Mouse (Mus musculus) megakaryocyte-erythroid progenitor cell, adult 5-6 weeks (primary cell): ENCODE results near the gene Mtcp1. TPM values are rescaled to one million over a fixed set of nuclear protein-coding genes. Genes with fewer than 3 reads are reported as not detected.

Experiments used
- ATAC-seq: replicated peaks from 2 replicates; pipeline ENCODE4 v1.8.0; 2016; ENCODE audit warnings: mild to moderate bottlenecking, inconsistent platforms; ENCODE audit not compliant: severe bottlenecking, poor library complexity, low FRiP score, low TSS enrichment
- total RNA-seq, 2 experiments: library from RNA; stranded (forward) in 1 of 2; stranded (reverse) in 1 of 2; fragments of 200-1000, 215-1000 nt in 1 of 2; fragments of >200 nt in 1 of 2; fragmentation: Nextera tagmentation in 1 of 2; gene quantifications; 2 replicates each; pipeline ENCODE4 v1.2.3; 2014 to 2017

The Mtcp1 gene
- total RNA-seq (2014; fragmentation: Nextera tagmentation) (6.2 and 16.3 TPM in 2 replicates), total RNA-seq (2017) (7.4 and 14.3 TPM in 2 replicates)

GRCm38 (mm10) chrX:75415936-75416785 is at the start of gene Mtcp1, which contains the start of the genes Cmc4 and Brcc3:
TSS of gene Mtcp1 (minus strand) at chrX:75416588.
TSS of gene Cmc4 (minus strand) at chrX:75416584.
TSS of gene Brcc3 (plus strand) at chrX:75416628.
- peak; percentile 100 for ATAC-seq

GRCm38 (mm10) chrX:75454597-75454996 is 38.2 kb upstream of the Mtcp1 start:
- ATAC-seq = no peak

GRCm38 (mm10) chrX:75409711-75410110 is 6.7 kb downstream of the Mtcp1 start:
- no peak for ATAC-seq

- no peak for ATAC-seq
Observed at GRCm38 (mm10) chrX:75403350-75403749, 13.0 kb downstream of the Mtcp1 start.

GRCm38 (mm10) chrX:75402668-75403067 is 13.7 kb downstream of the Mtcp1 start:
- peak; percentile 86 for ATAC-seq

DNA sequence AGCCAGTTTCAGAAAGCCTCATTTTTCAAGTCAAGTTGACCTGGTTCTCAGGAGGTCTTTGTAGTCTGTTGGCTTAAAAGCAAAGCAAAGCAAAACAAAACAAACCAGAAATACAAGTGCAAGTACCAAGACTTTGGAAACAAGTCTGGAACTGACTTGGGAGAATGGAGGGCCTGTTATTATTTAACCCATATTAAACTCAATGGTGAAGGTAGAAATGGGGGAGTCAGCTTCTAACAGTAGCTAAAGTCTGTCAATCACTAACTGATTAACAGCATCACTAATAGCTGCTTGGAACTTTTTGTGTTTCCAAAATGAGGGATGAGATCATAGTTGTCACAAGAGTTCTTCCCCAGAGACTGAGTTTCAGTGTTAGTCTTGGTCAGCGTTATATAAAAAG is 16.9 kb downstream of the Mtcp1 start:
- no peak for ATAC-seq

DNA sequence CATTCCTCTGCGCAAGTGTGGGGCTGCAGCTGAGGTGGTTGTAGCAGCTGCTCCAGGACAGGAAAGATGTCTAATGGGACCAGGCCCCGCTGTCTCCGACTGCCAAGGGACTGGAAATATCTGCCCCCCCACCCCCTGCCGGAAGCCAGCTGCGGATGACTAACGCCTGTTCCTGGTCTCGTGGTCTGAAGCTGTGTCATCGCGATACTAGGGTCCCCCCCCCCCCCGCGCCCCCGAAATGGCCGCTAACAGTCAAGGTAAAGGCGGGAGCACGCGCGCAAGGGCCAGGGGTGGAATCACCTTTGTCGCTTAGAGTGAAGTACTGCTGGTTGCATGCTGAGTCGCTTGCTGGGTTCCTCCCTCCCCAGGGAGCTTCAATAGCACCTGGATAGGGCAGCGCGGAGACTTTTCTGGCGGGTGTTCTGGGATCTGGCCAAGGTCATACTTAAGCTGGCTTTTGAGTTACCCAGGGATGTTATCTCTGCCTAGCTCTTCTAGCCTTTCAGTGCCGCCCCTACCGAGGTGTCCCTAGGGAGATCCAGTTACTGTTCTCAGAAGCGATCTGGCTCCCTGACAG is 34.1 kb downstream of the Mtcp1 start, which contains the start of the genes Fundc2 and F8:
Fundc2 (plus strand) TSS at position 205 of the 577 bp plus-strand sequence.
F8 (minus strand) TSS at position 421 of the 577 bp plus-strand sequence.
- ATAC-seq = peak; percentile 98

DNA sequence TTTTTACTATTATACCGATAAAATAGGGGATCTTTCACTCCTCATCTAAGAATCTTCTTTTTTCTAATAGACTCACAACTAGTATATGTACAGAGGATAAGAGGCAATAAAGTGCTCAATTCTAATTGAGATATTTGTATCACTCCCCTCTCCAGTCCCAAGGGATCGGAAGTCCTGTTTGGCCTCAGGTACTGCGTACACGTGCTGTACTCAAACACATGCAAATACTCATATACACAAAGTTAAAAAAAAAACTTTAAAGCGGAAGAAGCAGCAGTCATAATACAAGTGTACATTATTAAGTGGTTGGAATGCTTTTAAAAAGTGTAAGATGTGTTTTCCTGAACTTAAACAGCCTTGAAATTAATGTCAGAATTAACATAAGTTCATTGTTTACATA is 34.7 kb downstream of the Mtcp1 start:
- no peak for ATAC-seq

- ATAC-seq = no peak
Observed at GRCm38 (mm10) chrX:75381176-75381575, 35.2 kb downstream of the Mtcp1 start.

- peak; percentile 98 for ATAC-seq
Observed at GRCm38 (mm10) chrX:75376815-75377214, 39.6 kb downstream of the Mtcp1 start.

DNA sequence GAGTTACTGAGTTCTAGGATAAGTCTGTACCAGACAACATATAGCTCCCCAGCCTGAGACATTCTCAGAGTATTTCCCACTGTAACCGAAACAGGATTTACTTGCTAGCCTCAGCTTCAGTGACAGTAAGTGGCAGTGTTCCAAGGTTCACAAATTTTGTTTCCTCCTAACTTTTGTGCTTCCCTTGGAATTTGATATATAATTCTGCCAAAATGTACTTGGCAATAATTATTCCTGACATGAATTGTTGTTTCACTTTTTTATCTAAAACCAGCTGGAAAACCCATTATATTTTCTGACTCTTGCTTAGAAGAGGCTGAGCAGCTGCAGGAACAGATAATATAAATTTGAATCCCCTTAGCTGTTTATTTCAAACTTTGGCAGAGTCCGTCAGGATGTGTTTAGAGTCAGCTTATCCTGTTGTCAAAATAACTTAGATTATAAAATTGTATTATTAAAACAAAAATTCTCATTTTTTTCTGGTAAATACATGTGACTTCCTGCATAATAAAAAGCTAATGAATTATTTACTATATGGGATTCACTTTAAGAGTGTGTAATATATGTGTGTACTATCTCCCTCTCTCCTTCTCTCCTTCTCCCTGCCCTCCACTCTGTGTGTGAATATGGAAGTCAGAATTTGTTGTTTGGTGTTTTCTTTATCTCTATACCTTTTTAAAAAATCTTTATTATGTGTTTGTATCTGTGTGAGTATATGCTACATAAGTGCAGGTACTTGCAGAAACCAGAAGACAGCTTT is 43.5 kb downstream of the Mtcp1 start:
- ATAC-seq = no peak

GRCm38 (mm10) chrX:75370197-75370596 is 46.2 kb downstream of the Mtcp1 start:
- peak; percentile 80 for ATAC-seq

Other genes with a start within 250 kb of the Mtcp1 start
- 37.4 and 60.3 TPM in 2 replicates for gene Fundc2, start 34.2 kb downstream of the Mtcp1 start, total RNA-seq (2014; fragmentation: Nextera tagmentation)
- gene Fundc2, start 34.2 kb downstream of the Mtcp1 start, total RNA-seq (2017) = 76.6 and 114 TPM in 2 replicates
- gene F8, start 34.0 kb downstream of the Mtcp1 start, total RNA-seq (2014; fragmentation: Nextera tagmentation) = 3.1 and 7.6 TPM in 2 replicates
- 1.7 and 2.2 TPM in 2 replicates for gene F8, start 34.0 kb downstream of the Mtcp1 start, total RNA-seq (2017)
- 19.3 and 35.7 TPM in 2 replicates for gene Cmc4, start within 50 bp of the Mtcp1 start, total RNA-seq (2014; fragmentation: Nextera tagmentation)
- gene Cmc4, start within 50 bp of the Mtcp1 start, total RNA-seq (2017) = 9.0 and 25.6 TPM in 2 replicates
- gene Brcc3, start within 50 bp of the Mtcp1 start, total RNA-seq (2014; fragmentation: Nextera tagmentation) = 40.1 and 40.2 TPM in 2 replicates
- gene Brcc3, start within 50 bp of the Mtcp1 start, total RNA-seq (2017) = 35.2 and 45.3 TPM in 2 replicates
- gene Vbp1, start 97.7 kb upstream of the Mtcp1 start, total RNA-seq (2014; fragmentation: Nextera tagmentation) = 80.1 and 96.6 TPM in 2 replicates
- gene Vbp1, start 97.7 kb upstream of the Mtcp1 start, total RNA-seq (2017) = 183 and 186 TPM in 2 replicates
- gene Rab39b, start 161.6 kb upstream of the Mtcp1 start, total RNA-seq (2014; fragmentation: Nextera tagmentation) = not detected in 2 replicates
- gene Rab39b, start 161.6 kb upstream of the Mtcp1 start, total RNA-seq (2017) = not detected in 2 replicates